Mouse (Mus musculus) olfactory bulb, adult 2 months (tissue): ENCODE measurements around the gene BC029722. TPM values are rescaled to one million over a fixed set of nuclear protein-coding genes. Genes with fewer than 3 reads are reported as not detected.
"Not testable (repeated sequence)": the region's sequence is repeated elsewhere in the genome, so short reads cannot be mapped to it uniquely, and the experiment has no call there.

Experiments
- H3K27ac ChIP-seq: fragments of 200-500 bp; 2 replicates; pipeline ENCODE4 v1.5.1; 2012; ENCODE audit warnings: low read depth, low read length; ENCODE audit not compliant: insufficient read depth
- H3K4me1 ChIP-seq: fragments of 200-500 bp; 2 replicates; pipeline ENCODE4 v1.6.1; 2012; ENCODE audit warnings: low read length; ENCODE audit not compliant: control insufficient read depth, insufficient read depth
- H3K4me3 ChIP-seq: fragments of 200-500 bp; 2 replicates; pipeline ENCODE4 v1.5.1; 2012; ENCODE audit warnings: mild to moderate bottlenecking, low read depth, low read length, moderate library complexity; ENCODE audit not compliant: insufficient read depth
- CTCF ChIP-seq: fragments of 200-500 bp; IDR thresholded peaks from 2 replicates; pipeline ENCODE4 v1.5.1; 2012; ENCODE audit warnings: low read depth, mild to moderate bottlenecking, low read length, moderate library complexity; ENCODE audit not compliant: insufficient read depth
- POLR2A ChIP-seq: fragments of 200-500 bp; IDR thresholded peaks from 2 replicates; pipeline ENCODE4 v1.6.1; 2012; ENCODE audit warnings: mild to moderate bottlenecking, low read depth, low read length, moderate library complexity; ENCODE audit not compliant: insufficient read depth
- WGBS: fragments of 180-500 bp; shearing (Covaris S2); methylation state at CpG from one replicate; pipeline ENCODE4 v1.1.7; 2018; 5-methylcytosine and 5-hydroxymethylcytosine counted together
- polyA plus RNA-seq: library from polyadenylated mRNA; stranded (reverse); fragments of >200 nt; gene quantifications from 2 replicates; pipeline ENCODE4 v1.2.4, GENCODE M21; 2012; ENCODE audit warnings: low replicate concordance; ENCODE audit not compliant: missing spikeins, insufficient read depth, insufficient read length

The BC029722 gene
- polyA plus RNA-seq, 1 experiment, result not detected

DNA sequence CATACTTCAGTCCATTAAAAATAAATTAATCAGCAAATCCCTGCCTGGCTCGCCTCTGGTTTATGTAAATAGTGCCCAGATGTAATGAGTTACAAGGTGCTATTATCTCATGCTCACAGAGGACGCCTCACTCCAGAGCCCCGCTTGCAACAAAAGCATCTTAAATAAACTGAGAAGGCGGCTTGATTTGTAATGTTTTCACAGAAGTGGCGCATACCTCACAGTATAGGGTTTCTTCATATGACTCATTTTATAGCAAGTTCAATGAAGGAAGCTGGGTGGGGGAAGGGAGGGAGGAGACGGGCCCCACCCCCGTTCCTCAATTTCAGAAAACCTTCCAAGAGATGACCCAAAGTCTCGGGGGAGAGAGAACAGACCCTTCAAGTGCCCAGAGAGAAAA lies 27.7 kb upstream of the BC029722 start:
- WGBS, result 49% methylated on average over 8 of the region's 8 CpGs

DNA sequence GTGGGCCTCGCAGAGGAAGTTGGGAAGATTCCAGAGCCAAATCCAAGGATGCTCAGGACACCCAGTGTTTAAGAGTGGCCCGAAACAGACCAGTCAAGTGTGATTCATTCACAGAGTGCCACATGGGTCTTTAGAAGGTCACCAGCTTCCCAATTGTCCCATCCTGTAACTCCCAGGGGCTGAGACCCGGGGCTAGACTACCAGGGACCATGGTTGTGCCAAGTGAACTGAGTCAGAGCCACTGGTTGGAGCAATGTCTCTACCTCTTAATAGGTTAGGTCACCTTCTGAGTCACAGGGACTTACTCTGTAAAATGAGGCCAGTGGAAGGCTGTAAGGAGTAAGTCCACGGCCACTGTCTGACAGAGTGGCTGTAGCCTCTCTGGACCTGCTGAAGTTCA lies 19.7 kb upstream of the BC029722 start:
- 84% methylated on average over 4 of the region's 4 CpGs for WGBS
- Histone ChIP-seq H3K4me3 (no peak overlapping the region), H3K27ac (no peak overlapping the region), H3K4me1 (no peaks in the 10 kb centered on the region)
- TF ChIP-seq POLR2A (no peak), CTCF (no peak)

More for the DNA sequence above, 27.7 kb upstream of the BC029722 start:
- no peak overlapping the region for H3K27ac ChIP-seq
- no peak overlapping the region for H3K4me3 ChIP-seq
- TF ChIP-seq CTCF (no peak), POLR2A (no peak)
- H3K4me1 ChIP-seq, result peaks cover 12% of the 10 kb centered on the region; the same call in 1 of the 2 replicates

GRCm38 (mm10) chr2:155837961-155838360 lies 18.7 kb upstream of the BC029722 start:
- no peak overlapping the region for H3K4me3 ChIP-seq
- WGBS, result 67% methylated on average over 3 of the region's 3 CpGs
- H3K27ac ChIP-seq, result no peak overlapping the region
- no peaks in the 10 kb centered on the region for H3K4me1 ChIP-seq
- no peak for TF ChIP-seq POLR2A
- no peak for TF ChIP-seq CTCF

DNA sequence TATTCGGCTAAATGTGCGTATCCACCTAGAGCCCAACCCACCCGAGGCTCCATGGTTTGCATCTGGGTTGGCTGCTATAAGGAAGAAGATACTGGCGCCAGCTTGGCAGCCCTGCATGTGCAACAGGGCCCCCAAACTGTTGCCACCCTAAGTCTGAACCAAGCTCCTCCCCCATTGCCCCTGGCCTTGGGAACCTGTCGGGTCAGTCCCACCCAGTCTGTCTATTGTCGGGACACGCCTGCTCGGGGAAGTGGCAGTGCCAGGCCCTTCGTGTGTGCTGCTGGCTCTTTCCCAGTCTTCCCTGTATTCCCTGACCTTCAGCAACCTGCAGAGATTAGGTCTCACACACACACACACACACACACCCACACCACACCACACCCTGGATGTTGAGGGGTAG lies 15.5 kb upstream of the BC029722 start, which contains the start of gene Fam83c:
Fam83c (minus strand) TSS at position 123 of the 400 bp plus-strand sequence.
- no peaks in the 10 kb centered on the region for H3K4me1 ChIP-seq
- no peak for TF ChIP-seq POLR2A
- no peak for TF ChIP-seq CTCF
- no peak within 1 kb of the TSS for H3K4me3 ChIP-seq
- H3K27ac ChIP-seq, result no peak within 1 kb of the TSS
- 68% methylated on average over 9 of the region's 9 CpGs for WGBS

GRCm38 (mm10) chr2:155832087-155832486 lies 12.9 kb upstream of the BC029722 start:
- H3K4me1 ChIP-seq, H3K27ac ChIP-seq, H3K4me3 ChIP-seq: not testable (repeated sequence)
- WGBS, result 78% methylated on average over 1 of the region's 1 CpGs

DNA sequence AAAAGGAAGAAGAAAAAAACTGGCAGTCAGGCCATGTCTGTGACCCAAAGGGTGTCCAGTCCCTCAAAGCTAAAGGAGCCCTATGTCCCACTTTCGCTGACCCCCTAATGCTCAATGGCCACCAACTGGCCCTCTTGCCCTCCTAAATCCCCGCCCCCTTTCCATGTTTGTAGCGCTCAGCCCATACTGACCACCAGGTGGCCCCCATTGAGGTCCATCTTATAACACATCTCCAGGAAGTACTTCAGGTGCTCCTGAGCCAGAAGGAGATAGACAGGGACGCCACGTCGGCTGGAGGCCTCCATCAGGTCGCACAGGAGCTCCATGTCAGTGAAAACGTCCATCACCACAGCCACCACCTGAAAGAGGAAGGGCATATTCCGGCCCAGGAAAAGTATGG lies 12.1 kb upstream of the BC029722 start:
- Histone ChIP-seq H3K4me1 (peaks cover 4% of the 10 kb centered on the region; the same call in 1 of the 2 replicates), H3K4me3 (no peak overlapping the region), H3K27ac (no peak overlapping the region)
- 64% methylated on average over 9 of the region's 9 CpGs for WGBS
- TF ChIP-seq POLR2A (no peak), CTCF (no peak)

DNA sequence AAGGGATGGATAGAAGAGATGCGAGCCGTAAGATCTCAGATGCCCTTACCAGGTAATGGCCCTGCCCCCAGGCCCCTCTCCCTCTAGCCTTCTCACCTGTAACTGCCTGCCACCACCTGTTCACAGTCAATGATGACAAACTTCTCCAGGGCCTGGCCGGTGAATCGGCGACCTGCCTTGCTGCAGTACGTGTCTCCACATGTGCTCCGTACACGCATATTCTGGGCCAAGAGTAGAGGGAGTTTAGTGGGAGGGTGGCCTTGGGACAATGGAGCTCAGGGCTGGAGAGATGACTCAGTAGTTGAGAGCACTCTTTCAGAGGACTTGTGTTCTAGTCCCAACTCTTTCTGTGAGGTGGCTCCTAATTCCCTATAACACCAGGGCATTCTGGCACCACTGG lies 11.6 kb upstream of the BC029722 start:
- WGBS, result 93% methylated on average over 8 of the region's 8 CpGs
- TF ChIP-seq POLR2A (no peak), CTCF (no peak)
- no peak overlapping the region for H3K4me3 ChIP-seq
- peaks cover 4% of the 10 kb centered on the region; the same call in 1 of the 2 replicates for H3K4me1 ChIP-seq
- H3K27ac ChIP-seq, result no peak overlapping the region

DNA sequence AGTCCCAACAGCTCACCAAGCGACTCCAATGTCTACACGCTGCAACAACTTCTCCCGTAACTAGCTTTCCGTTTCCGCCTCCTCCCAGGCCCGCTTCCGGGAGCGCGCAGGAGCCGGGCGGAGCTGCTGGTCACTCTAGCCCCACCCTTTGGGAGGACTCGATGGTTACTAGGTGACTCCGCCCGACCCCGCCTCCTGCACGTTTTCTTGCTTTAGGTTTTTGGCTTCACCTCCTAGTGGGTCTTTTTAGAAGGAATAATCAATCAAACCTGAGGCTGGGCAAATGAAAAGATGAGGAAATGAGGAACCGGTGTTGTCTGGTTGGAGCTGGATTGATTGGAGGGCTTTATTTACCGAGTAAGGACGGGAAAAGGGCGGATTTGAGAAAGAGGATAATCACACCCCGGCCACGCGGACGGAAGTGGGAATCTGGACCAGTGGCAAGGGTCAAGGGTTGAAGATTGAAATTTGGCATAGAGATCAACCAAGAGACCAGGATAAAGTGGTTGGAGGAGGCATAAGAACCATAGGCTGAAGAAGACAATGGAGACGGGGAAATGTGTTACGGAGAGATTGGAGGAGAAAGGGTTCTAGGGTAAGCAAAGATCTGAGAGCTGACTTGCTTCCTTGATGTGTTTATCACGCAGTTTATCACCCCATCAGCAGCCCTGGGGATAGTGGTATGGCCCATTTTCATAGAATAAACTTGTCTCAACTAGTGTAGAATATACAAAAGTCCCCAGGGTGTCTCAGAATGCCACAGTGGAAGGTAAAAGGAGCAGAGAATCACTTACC lies 7.6 kb upstream of the BC029722 start, which contains the start of gene Eif6:
Eif6 (minus strand) TSS at position 296 of the 795 bp plus-strand sequence.
- Histone ChIP-seq H3K4me3 (peak within 1 kb of the TSS; percentile 65), H3K4me1 (peaks cover 4% of the 10 kb centered on the region; the same call in 1 of the 2 replicates), H3K27ac (0 out of 2 replicates have a peak within 1 kb of the TSS, but pooled peaks have one; percentile 28)
- WGBS, result 3% methylated on average over 27 of the region's 27 CpGs
- TF ChIP-seq CTCF (no peak), POLR2A (no peak)

GRCm38 (mm10) chr2:155825904-155826629 lies 6.8 kb upstream of the BC029722 start:
- no peak for TF ChIP-seq CTCF
- 0 out of 2 replicates have a peak, but pooled peaks have one; percentile 17 for TF ChIP-seq POLR2A
- Histone ChIP-seq H3K4me3 (peak overlapping the region; percentile 65), H3K4me1 (peaks cover 4% of the 10 kb centered on the region; the same call in 1 of the 2 replicates), H3K27ac (no peak overlapping the region)
- WGBS, result 2% methylated on average over 52 of the region's 52 CpGs
